Mouse (Mus musculus) hindbrain, postnatal 0 days (tissue): ENCODE measurements around the gene Kazald1. TPM values are rescaled to one million over a fixed set of nuclear protein-coding genes. Genes with fewer than 3 reads are reported as not detected.

Experiments
- ATAC-seq: fragments of 200-750 bp; cut with Nextera tagmentation; 2 replicates; pipeline ENCODE4 v1.8.0; 2017; ENCODE audit warnings: mild to moderate bottlenecking, moderate TSS enrichment, moderate library complexity
- DNase-seq: peaks from one replicate; pipeline ENCODE4 v3.0.0-alpha.2; 2015; ENCODE audit warnings: low spot score
- H3K27ac ChIP-seq: fragments of 300-500 bp; sonication (generic); 2 replicates; pipeline ENCODE4 v1.5.1; 2014; ENCODE audit warnings: mild to moderate bottlenecking
- H3K27me3 ChIP-seq: fragments of 300-500 bp; sonication (generic); 2 replicates; pipeline ENCODE4 v1.6.1; 2014; ENCODE audit warnings: low read length, mixed read lengths; ENCODE audit not compliant: insufficient read depth
- H3K36me3 ChIP-seq: fragments of 300-500 bp; sonication (generic); 2 replicates; pipeline ENCODE4 v1.6.1; 2014; ENCODE audit warnings: low read length, mixed read lengths; ENCODE audit not compliant: insufficient read depth
- H3K4me1 ChIP-seq: fragments of 300-500 bp; sonication (generic); 2 replicates; pipeline ENCODE4 v1.6.1; 2014; ENCODE audit warnings: antibody characterized with exemption, low read length, mixed read lengths; ENCODE audit not compliant: insufficient read depth
- H3K4me2 ChIP-seq: fragments of 300-500 bp; sonication (generic); 2 replicates; pipeline ENCODE4 v1.6.1; 2014; ENCODE audit warnings: low read depth, mild to moderate bottlenecking, low read length, moderate library complexity, mixed read lengths
- H3K4me3 ChIP-seq: fragments of 300-500 bp; sonication (generic); 2 replicates; pipeline ENCODE4 v1.5.1; 2014; ENCODE audit warnings: low read length
- H3K9ac ChIP-seq: fragments of 300-500 bp; sonication (generic); replicated peaks from 2 replicates; pipeline ENCODE4 v1.6.1; 2014; ENCODE audit warnings: mild to moderate bottlenecking, low read length, moderate library complexity, mixed read lengths
- H3K9me3 ChIP-seq: fragments of 300-500 bp; sonication (generic); 2 replicates; pipeline ENCODE4 v1.6.1; 2016; ENCODE audit warnings: low read length, mixed read lengths
- CTCF ChIP-seq: IDR thresholded peaks from 2 replicates; pipeline ENCODE4 v1.5.1; 2016; ENCODE audit warnings: antibody characterized with exemption, control low read depth, low read depth
- WGBS: fragments of 180-500 bp; shearing (Covaris S2); extraction: QIAGEN DNeasy Blood & Tissue Kit; methylation state at CpG from one replicate; pipeline ENCODE4 v1.1.7; 2014; 5-methylcytosine and 5-hydroxymethylcytosine counted together
- polyA plus RNA-seq: library from polyadenylated mRNA; unstranded; fragments of >200 nt; fragmentation: Nextera tagmentation; extraction: Ambion mirVana; gene quantifications from 2 replicates; pipeline ENCODE4 v1.2.1, GENCODE M21; 2015
- total RNA-seq: library from RNA; depleted of rRNA; stranded (reverse); fragments of >200 nt; gene quantifications from 2 replicates; pipeline ENCODE4 v1.2.3, GENCODE M21; 2014

Gene Kazald1
- total and polyA plus RNA-seq, 2 experiments from 2014 or later, result 1.7 to 3.2 TPM

DNA sequence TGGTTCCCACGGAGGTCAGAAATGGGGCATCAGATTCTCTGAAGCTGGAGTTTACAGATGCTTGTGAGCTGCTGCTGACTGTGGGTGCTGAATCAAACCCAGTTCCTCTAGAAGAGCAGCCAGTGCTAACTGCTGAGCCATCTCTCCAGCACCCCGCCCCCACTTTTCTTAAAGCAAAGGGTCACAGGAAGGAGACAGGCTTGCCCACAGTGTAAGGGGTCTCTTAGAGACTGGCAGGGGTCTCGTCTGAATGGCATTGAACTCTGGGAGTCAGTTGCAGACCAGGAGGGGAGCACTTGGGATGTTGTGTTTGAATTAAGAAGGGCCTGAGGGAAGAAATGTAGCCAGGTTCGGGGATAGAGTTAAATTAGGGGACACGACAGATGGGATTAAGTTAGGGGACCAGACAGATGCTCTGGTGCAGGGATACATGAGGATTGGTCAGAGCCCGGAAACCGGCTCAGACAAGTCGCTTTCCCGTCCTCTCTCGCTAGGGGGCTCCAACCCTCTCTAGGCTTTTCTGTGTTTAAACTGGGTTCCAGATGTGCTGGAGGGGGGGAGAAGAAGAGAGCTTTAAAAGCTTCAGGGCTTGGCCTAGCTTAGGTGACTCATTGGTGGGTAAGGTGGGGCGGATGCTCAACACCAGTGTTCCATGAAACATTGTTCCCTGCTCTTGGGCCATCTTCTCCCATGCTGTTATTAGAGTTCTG, 7.0 kb downstream of the Kazald1 start:
- H3K36me3 ChIP-seq, result no peaks in the 10 kb centered on the region
- H3K4me2 ChIP-seq, result no peak overlapping the region
- no peak for ATAC-seq
- peak; percentile 58 for TF ChIP-seq CTCF
- no peak overlapping the region for H3K4me3 ChIP-seq
- no peak overlapping the region for H3K9ac ChIP-seq
- H3K27ac ChIP-seq, result no peak overlapping the region
- 22% methylated on average over 11 of the region's 11 CpGs for WGBS
- peaks cover 40% of the 10 kb centered on the region for H3K27me3 ChIP-seq
- peaks cover 16% of the 10 kb centered on the region for H3K4me1 ChIP-seq
- H3K9me3 ChIP-seq, result no peaks in the 10 kb centered on the region
- peak; percentile 67 for DNase-seq

- no peak overlapping the region for H3K4me3 ChIP-seq
- H3K9ac ChIP-seq, result no peak overlapping the region
- ATAC-seq (no peak), DNase-seq (no peak)
- no peak overlapping the region for H3K27ac ChIP-seq
- H3K36me3 ChIP-seq, result no peaks in the 10 kb centered on the region
- 35% methylated on average over 11 of the region's 11 CpGs for WGBS
- no peak overlapping the region for H3K4me2 ChIP-seq
- no peaks in the 10 kb centered on the region for H3K4me1 ChIP-seq
- no peaks in the 10 kb centered on the region for H3K27me3 ChIP-seq
- no peak for TF ChIP-seq CTCF
- no peaks in the 10 kb centered on the region for H3K9me3 ChIP-seq
Measured at GRCm38 (mm10) chr19:45097868-45098267, 22.8 kb downstream of the Kazald1 start.

- Histone ChIP-seq H3K27ac (no peak overlapping the region), H3K4me2 (no peak overlapping the region), H3K4me1 (no peaks in the 10 kb centered on the region), H3K4me3 (no peak overlapping the region), H3K27me3 (0 out of 2 replicates have a peak, but pooled peaks cover 3% of the 10 kb centered on the region), H3K9ac (no peak overlapping the region), H3K36me3 (no peaks in the 10 kb centered on the region), H3K9me3 (no peaks in the 10 kb centered on the region)
- ATAC-seq, result no peak
- 0 out of 2 replicates have a peak, but pooled peaks have one; percentile 5 for TF ChIP-seq CTCF
- DNase-seq, result no peak
- 80% methylated on average over 8 of the region's 8 CpGs for WGBS
Measured at GRCm38 (mm10) chr19:45100486-45101270, 25.6 kb downstream of the Kazald1 start.

DNA sequence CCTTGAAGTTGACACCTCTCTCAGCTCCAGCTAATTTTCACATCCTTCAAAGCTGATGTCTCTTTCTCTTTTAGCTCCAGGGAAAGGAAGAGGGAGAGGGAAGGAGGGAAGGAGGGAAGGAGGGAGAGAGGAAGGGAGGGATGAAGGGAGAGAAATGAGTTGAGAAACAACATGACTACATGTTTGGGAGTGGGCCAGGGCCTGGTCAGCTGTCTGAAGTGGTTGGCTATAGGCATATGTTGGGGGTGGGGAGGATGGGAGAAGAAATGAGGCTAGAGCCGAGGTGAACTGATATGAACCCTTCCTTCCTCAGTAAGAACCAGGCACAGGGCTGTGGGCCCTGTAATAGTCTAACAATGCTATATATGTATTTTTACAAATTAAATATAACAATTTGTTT, 30.6 kb downstream of the Kazald1 start:
- no peak overlapping the region for H3K4me3 ChIP-seq
- ATAC-seq (no peak), DNase-seq (no peak)
- no peaks in the 10 kb centered on the region for H3K9me3 ChIP-seq
- no peaks in the 10 kb centered on the region for H3K36me3 ChIP-seq
- WGBS, result 50% methylated on average over 1 of the region's 1 CpGs
- TF ChIP-seq CTCF, result no peak
- H3K9ac ChIP-seq, result no peak overlapping the region
- H3K4me2 ChIP-seq, result no peak overlapping the region
- 0 out of 2 replicates have a peak, but pooled peaks cover 3% of the 10 kb centered on the region for H3K27me3 ChIP-seq
- no peak overlapping the region for H3K27ac ChIP-seq
- no peaks in the 10 kb centered on the region for H3K4me1 ChIP-seq

GRCm38 (mm10) chr19:45106689-45107088, 31.6 kb downstream of the Kazald1 start:
- H3K9me3 ChIP-seq, result no peaks in the 10 kb centered on the region
- no peak overlapping the region for H3K9ac ChIP-seq
- peak; percentile 15 for DNase-seq
- 31% methylated on average over 6 of the region's 6 CpGs for WGBS
- no peak overlapping the region for H3K27ac ChIP-seq
- H3K27me3 ChIP-seq, result 0 out of 2 replicates have a peak, but pooled peaks cover 3% of the 10 kb centered on the region
- no peak for ATAC-seq
- no peaks in the 10 kb centered on the region for H3K36me3 ChIP-seq
- no peaks in the 10 kb centered on the region for H3K4me1 ChIP-seq
- H3K4me2 ChIP-seq, result no peak overlapping the region
- TF ChIP-seq CTCF, result no peak
- no peak overlapping the region for H3K4me3 ChIP-seq

- no peak overlapping the region for H3K9ac ChIP-seq
- no peak overlapping the region for H3K27ac ChIP-seq
- ATAC-seq (no peak), DNase-seq (no peak)
- WGBS, result 75% methylated on average over 8 of the region's 8 CpGs
- no peaks in the 10 kb centered on the region for H3K36me3 ChIP-seq
- no peaks in the 10 kb centered on the region for H3K9me3 ChIP-seq
- H3K4me3 ChIP-seq, result no peak overlapping the region
- no peaks in the 10 kb centered on the region for H3K27me3 ChIP-seq
- no peak for TF ChIP-seq CTCF
- no peaks in the 10 kb centered on the region for H3K4me1 ChIP-seq
- H3K4me2 ChIP-seq, result no peak overlapping the region
Measured at GRCm38 (mm10) chr19:45110681-45111080, 35.6 kb downstream of the Kazald1 start.
